Mouse (Mus musculus) cerebellum, adult 2 months (tissue): ENCODE data around the gene Itgb1bp1.

ENCODE experiments used
- CTCF ChIP-seq: fragments of 200-500 bp; IDR thresholded peaks from 2 replicates; pipeline ENCODE4 v1.5.1; 2011; ENCODE audit warnings: low read depth, mild to moderate bottlenecking, control low read depth, low read length, moderate library complexity, borderline replicate concordance; ENCODE audit not compliant: insufficient read depth
- POLR2A ChIP-seq: fragments of 200-500 bp; IDR thresholded peaks from 2 replicates; pipeline ENCODE4 v1.6.1; 2011; ENCODE audit warnings: low read length, control low read depth, borderline replicate concordance; ENCODE audit not compliant: insufficient read depth

DNA sequence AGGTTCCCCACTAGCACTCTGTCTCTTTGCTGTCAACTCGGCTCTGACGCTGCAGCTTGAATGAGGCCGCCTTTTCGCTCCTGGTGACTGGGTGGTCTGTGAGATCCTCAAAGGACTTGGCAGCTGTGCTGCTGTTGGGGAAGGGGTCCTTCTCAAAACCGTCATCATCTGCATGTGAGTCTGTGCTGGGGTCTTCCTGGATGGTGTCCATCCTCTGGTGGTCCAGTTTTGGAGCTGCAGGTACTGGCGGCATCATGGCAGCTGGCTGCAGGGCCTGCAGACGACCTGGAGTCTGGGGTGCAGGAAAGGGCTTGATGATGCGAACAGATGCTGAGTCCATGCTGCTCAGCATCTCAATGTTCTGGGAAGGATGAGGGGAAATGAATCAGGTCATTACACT lies 39.2 kb upstream of the Itgb1bp1 start:
- TF ChIP-seq CTCF (no peak), POLR2A (no peak)
